Mouse (Mus musculus): ENCODE measurements around the gene Crocc2. TPM values are rescaled to one million over a fixed set of nuclear protein-coding genes. Genes with fewer than 3 reads are reported as not detected.

The Crocc2 gene
- total and polyA plus RNA-seq, 3 experiments, result not detected

- H3K4me2 ChIP-seq (ENCODE audit: insufficient read depth, low read depth, poor library complexity, severe bottlenecking), result no peak overlapping the region
- no peaks in the 10 kb centered on the region for H3K79me2 ChIP-seq (replicated peaks; ENCODE audit: control insufficient read depth, extremely low read depth, insufficient read depth, poor library complexity, severe bottlenecking)
- no peak overlapping the region for H3K9ac ChIP-seq (ENCODE audit: insufficient read depth, low read depth)
- H3K27me3 ChIP-seq (replicated peaks), result peaks cover 94% of the 10 kb centered on the region
- H3K4me3 ChIP-seq (replicated peaks in 1 of 3; ENCODE audit: low read depth in 2 of 3, low read length in 2 of 3, poor library complexity in 1 of 3), result no peak overlapping the region
- TF ChIP-seq ZC3H11A (IDR thresholded peaks at IDR 0.05; ENCODE audit: low read depth, low read length) (no peak), KAT2A (IDR thresholded peaks at IDR 0.05; ENCODE audit: insufficient replicate concordance, low read length) (no peak), CTCF (conservative IDR thresholded peaks at IDR 0.05 in 1 of 2, IDR thresholded peaks at IDR 0.05 in 1 of 2; ENCODE audit: low read depth in 2 of 2, low read length in 2 of 2) (no peak), EP300 (IDR thresholded peaks at IDR 0.05; ENCODE audit: low read length) (no peak), ETS1 (conservative IDR thresholded peaks at IDR 0.05; ENCODE audit: low read depth, low read length) (no peak), JUN (IDR thresholded peaks at IDR 0.05; ENCODE audit: insufficient read depth, low read depth, low read length) (no peak), MEF2A (IDR thresholded peaks at IDR 0.05; ENCODE audit: borderline replicate concordance, low read depth, low read length) (no peak), GABPA (IDR thresholded peaks at IDR 0.05; ENCODE audit: insufficient replicate concordance, low read depth, low read length) (no peak), POLR2A (IDR thresholded peaks at IDR 0.05; ENCODE audit: low read depth, low read length) (no peak)
- H3K27ac ChIP-seq (ENCODE audit: insufficient read depth, low read depth), result no peak overlapping the region
- dilution Hi-C loops (cut with MboI; ENCODE audit: extremely low pct_ligation_motif_present, extremely low pct_unique_long_range_greater_than_20kb, low sequenced_read_pairs) (no loop called here), in situ Hi-C loops (cut with MboI; ENCODE audit: low pct_ligation_motif_present, low pct_unique_long_range_greater_than_20kb, low sequenced_read_pairs) (no loop called here)
- H3K4me1 ChIP-seq (ENCODE audit: control insufficient read depth in 1 of 2, insufficient read depth in 2 of 2), result no peaks in the 10 kb centered on the region
- H3K9me3 ChIP-seq (replicated peaks; ENCODE audit: low read length), result no peaks in the 10 kb centered on the region
- DNase-seq (ENCODE audit: extremely low read depth), result no peak
- no peaks in the 10 kb centered on the region for H3K36me3 ChIP-seq (replicated peaks in 1 of 2; ENCODE audit: control insufficient read depth in 1 of 2, insufficient read depth in 1 of 2, low read length in 1 of 2)
Measured at GRCm38 (mm10) chr1:93217530-93217929, 49.0 kb downstream of the Crocc2 start.

- Histone ChIP-seq H3K36me3 (replicated peaks in 1 of 2; ENCODE audit: control insufficient read depth in 1 of 2, insufficient read depth in 1 of 2, low read length in 1 of 2) (no peaks in the 10 kb centered on the region), H3K4me2 (ENCODE audit: insufficient read depth, low read depth, poor library complexity, severe bottlenecking) (no peak overlapping the region), H3K4me3 (replicated peaks in 1 of 3; ENCODE audit: low read depth in 2 of 3, low read length in 2 of 3, poor library complexity in 1 of 3) (no peak overlapping the region), H3K27me3 (replicated peaks) (peaks cover 93% of the 10 kb centered on the region), H3K4me1 (ENCODE audit: control insufficient read depth in 1 of 2, insufficient read depth in 2 of 2) (no peaks in the 10 kb centered on the region), H3K27ac (ENCODE audit: insufficient read depth, low read depth) (no peak overlapping the region), H3K9me3 (replicated peaks; ENCODE audit: low read length) (no peaks in the 10 kb centered on the region), H3K9ac (ENCODE audit: insufficient read depth, low read depth) (no peak overlapping the region), H3K79me2 (replicated peaks; ENCODE audit: control insufficient read depth, extremely low read depth, insufficient read depth, poor library complexity, severe bottlenecking) (no peaks in the 10 kb centered on the region)
- dilution Hi-C loops (cut with MboI; ENCODE audit: extremely low pct_ligation_motif_present, extremely low pct_unique_long_range_greater_than_20kb, low sequenced_read_pairs) (no loop called here), in situ Hi-C loops (cut with MboI; ENCODE audit: low pct_ligation_motif_present, low pct_unique_long_range_greater_than_20kb, low sequenced_read_pairs) (loop anchor here (10.0 kb wide), 1 partner anchor 64 kb away; no protein-coding TSS in a partner anchor)
- no peak for DNase-seq (ENCODE audit: extremely low read depth)
- TF ChIP-seq GABPA (IDR thresholded peaks at IDR 0.05; ENCODE audit: insufficient replicate concordance, low read depth, low read length), result no peak
- no peak for TF ChIP-seq ELF1 (IDR thresholded peaks at IDR 0.05; ENCODE audit: low read depth, low read length)
- TF ChIP-seq MAZ (IDR thresholded peaks at IDR 0.05; ENCODE audit: low read depth, low read length), result no peak
- no peak for TF ChIP-seq IRF4 (IDR thresholded peaks at IDR 0.05; ENCODE audit: low read depth, low read length)
- no peak for TF ChIP-seq E2F4 (IDR thresholded peaks at IDR 0.05; ENCODE audit: insufficient replicate concordance, low read depth, low read length)
- TF ChIP-seq KAT2A (IDR thresholded peaks at IDR 0.05; ENCODE audit: insufficient replicate concordance, low read length), result no peak
- no peak for TF ChIP-seq ZC3H11A (IDR thresholded peaks at IDR 0.05; ENCODE audit: low read depth, low read length)
- TF ChIP-seq NRF1 (IDR thresholded peaks at IDR 0.05; ENCODE audit: low read depth, low read length), result no peak
- no peak for TF ChIP-seq USF1 (IDR thresholded peaks at IDR 0.05; ENCODE audit: low read depth, low read length)
- no peak for TF ChIP-seq UBTF (IDR thresholded peaks at IDR 0.05; ENCODE audit: low read depth, low read length)
- no peak for TF ChIP-seq USF2 (conservative IDR thresholded peaks at IDR 0.05; ENCODE audit: low read depth, low read length)
- TF ChIP-seq TCF12 (IDR thresholded peaks at IDR 0.05; ENCODE audit: low read depth, low read length), result no peak
- TF ChIP-seq MAX (IDR thresholded peaks at IDR 0.05; ENCODE audit: low read length), result no peak
- TF ChIP-seq MXI1 (IDR thresholded peaks at IDR 0.05; ENCODE audit: low read depth, low read length), result no peak
- no peak for TF ChIP-seq HCFC1 (IDR thresholded peaks at IDR 0.05; ENCODE audit: low read depth, low read length)
- TF ChIP-seq RCOR1 (conservative IDR thresholded peaks at IDR 0.05; ENCODE audit: low read depth, low read length), result no peak
- no peak for TF ChIP-seq TBP (conservative IDR thresholded peaks at IDR 0.05; ENCODE audit: low read depth, low read length)
- no peak for TF ChIP-seq CHD1 (IDR thresholded peaks at IDR 0.05; ENCODE audit: low read depth, low read length)
Measured at GRCm38 (mm10) chr1:93220776-93221175, 52.3 kb downstream of the Crocc2 start.
